Mouse (Mus musculus) G1E (cell line): ENCODE data around the gene Pnma1.

Experiments used
- CTCF ChIP-seq: IDR thresholded peaks from 2 replicates; pipeline ENCODE4 v1.5.1; 2012; ENCODE audit warnings: low read depth, low read length, inconsistent platforms, mixed read lengths
- GATA1 ChIP-seq: IDR thresholded peaks from 2 replicates; pipeline ENCODE4 v1.6.1; 2012; ENCODE audit warnings: borderline replicate concordance, low read length, inconsistent platforms, mixed read lengths
- GATA2 ChIP-seq: IDR thresholded peaks from 2 replicates; pipeline ENCODE4 v1.6.1; 2012; ENCODE audit warnings: low read depth, low read length, inconsistent platforms, borderline replicate concordance
- POLR2AphosphoS5 ChIP-seq: IDR thresholded peaks from 2 replicates; pipeline ENCODE4 v1.6.1; 2012; ENCODE audit warnings: low read depth, low read length, inconsistent platforms; ENCODE audit not compliant: insufficient replicate concordance
- TAL1 ChIP-seq: conservative IDR thresholded peaks from 2 replicates; pipeline ENCODE4 v1.6.1; 2012; ENCODE audit warnings: low read depth, low read length, inconsistent platforms, mixed read lengths

- TF ChIP-seq CTCF: no peak
- TF ChIP-seq GATA1: no peak
- no peak for TF ChIP-seq TAL1
- no peak for TF ChIP-seq POLR2AphosphoS5
- no peak for TF ChIP-seq GATA2
Measured at GRCm38 (mm10) chr12:84176886-84177765, 28.8 kb upstream of the Pnma1 start.
